Mouse (Mus musculus): ENCODE results near the gene Galnt15. TPM values are rescaled to one million over a fixed set of nuclear protein-coding genes. Genes with fewer than 3 reads are reported as not detected.

The Galnt15 gene
- total and polyA plus RNA-seq, 3 experiments: not detected

GRCm38 (mm10) chr14:32037661-32038252 lies 9.0 kb downstream of the Galnt15 start:
- in situ Hi-C loops (cut with MboI; ENCODE audit: low pct_ligation_motif_present, low pct_unique_long_range_greater_than_20kb, low sequenced_read_pairs): loop anchor here (25.0 kb wide), 1 partner anchor 225 kb away; no protein-coding TSS in a partner anchor
- TF ChIP-seq CHD2 (IDR thresholded peaks at IDR 0.05; ENCODE audit: low read length): no peak
- 0 out of 2 replicates have a peak, but pooled peaks have one; percentile 31 for TF ChIP-seq MEF2A (IDR thresholded peaks at IDR 0.05; ENCODE audit: borderline replicate concordance, low read depth, low read length)
- no peak for TF ChIP-seq ZKSCAN1 (IDR thresholded peaks at IDR 0.05; ENCODE audit: borderline replicate concordance, low read depth, low read length)
- no peak for TF ChIP-seq USF2 (conservative IDR thresholded peaks at IDR 0.05; ENCODE audit: low read depth, low read length)
- peak; percentile 80; the same call in 1 of the 2 replicates for TF ChIP-seq MAZ (IDR thresholded peaks at IDR 0.05; ENCODE audit: low read depth, low read length)
- TF ChIP-seq CHD1 (IDR thresholded peaks at IDR 0.05; ENCODE audit: low read depth, low read length): peak; percentile 87; the same call in 1 of the 2 replicates
- no peak for TF ChIP-seq SIN3A (IDR thresholded peaks at IDR 0.05; ENCODE audit: low read length)
- 0 out of 2 replicates have a peak, but pooled peaks have one; percentile 8 for TF ChIP-seq BHLHE40 (IDR thresholded peaks at IDR 0.05; ENCODE audit: low read depth, low read length)
- TF ChIP-seq EP300 (IDR thresholded peaks at IDR 0.05; ENCODE audit: low read length): peak; percentile 18; the same call in 1 of the 2 replicates
- no peak for TF ChIP-seq PAX5 (IDR thresholded peaks at IDR 0.05; ENCODE audit: low read length)
- H3K27me3 ChIP-seq (replicated peaks): no peaks in the 10 kb centered on the region
- no peak overlapping the region for H3K4me3 ChIP-seq (replicated peaks in 1 of 3; ENCODE audit: low read depth in 2 of 3, low read length in 2 of 3, poor library complexity in 1 of 3)
- H3K36me3 ChIP-seq (replicated peaks in 1 of 2; ENCODE audit: control insufficient read depth in 1 of 2, insufficient read depth in 1 of 2, low read length in 1 of 2): no peaks in the 10 kb centered on the region
- H3K4me2 ChIP-seq (ENCODE audit: insufficient read depth, low read depth, poor library complexity, severe bottlenecking): no peak overlapping the region
- H3K4me1 ChIP-seq (ENCODE audit: control insufficient read depth in 1 of 2, insufficient read depth in 2 of 2): peaks cover 7 to 10% of the 10 kb centered on the region in 2 experiments; a peak in 3 of 4 replicates
- peak; percentile 31 for DNase-seq (ENCODE audit: extremely low read depth)
- no peaks in the 10 kb centered on the region for H3K79me2 ChIP-seq (replicated peaks; ENCODE audit: control insufficient read depth, extremely low read depth, insufficient read depth, poor library complexity, severe bottlenecking)
- no peak overlapping the region for H3K9ac ChIP-seq (ENCODE audit: insufficient read depth, low read depth)
- dilution Hi-C loops (cut with MboI; ENCODE audit: extremely low pct_ligation_motif_present, extremely low pct_unique_long_range_greater_than_20kb, low sequenced_read_pairs): no loop called here
- no peak overlapping the region for H3K27ac ChIP-seq (ENCODE audit: insufficient read depth, low read depth)
- H3K9me3 ChIP-seq (replicated peaks; ENCODE audit: low read length): no peaks in the 10 kb centered on the region

- dilution Hi-C loops (cut with MboI; ENCODE audit: extremely low pct_ligation_motif_present, extremely low pct_unique_long_range_greater_than_20kb, low sequenced_read_pairs): no loop called here
Observed at GRCm38 (mm10) chr14:32042108-32042507, 13.3 kb downstream of the Galnt15 start.

More at GRCm38 (mm10) chr14:32042108-32042507, 13.3 kb downstream of the Galnt15 start:
- Histone ChIP-seq H3K9ac (ENCODE audit: insufficient read depth, low read depth) (no peak overlapping the region), H3K27me3 (replicated peaks) (no peaks in the 10 kb centered on the region), H3K27ac (ENCODE audit: insufficient read depth, low read depth) (no peak overlapping the region), H3K79me2 (replicated peaks; ENCODE audit: control insufficient read depth, extremely low read depth, insufficient read depth, poor library complexity, severe bottlenecking) (no peaks in the 10 kb centered on the region), H3K36me3 (replicated peaks in 1 of 2; ENCODE audit: control insufficient read depth in 1 of 2, insufficient read depth in 1 of 2, low read length in 1 of 2) (no peaks in the 10 kb centered on the region), H3K4me1 (ENCODE audit: control insufficient read depth in 1 of 2, insufficient read depth in 2 of 2) (peaks cover 9 to 10% of the 10 kb centered on the region in 2 experiments; a peak in 3 of 4 replicates), H3K4me2 (ENCODE audit: insufficient read depth, low read depth, poor library complexity, severe bottlenecking) (no peak overlapping the region), H3K4me3 (replicated peaks in 1 of 3; ENCODE audit: low read depth in 2 of 3, low read length in 2 of 3, poor library complexity in 1 of 3) (no peak overlapping the region), H3K9me3 (replicated peaks; ENCODE audit: low read length) (no peaks in the 10 kb centered on the region)
- in situ Hi-C loops (cut with MboI; ENCODE audit: low pct_ligation_motif_present, low pct_unique_long_range_greater_than_20kb, low sequenced_read_pairs): loop anchor here (25.0 kb wide), 1 partner anchor 230 kb away; no protein-coding TSS in a partner anchor
- TF ChIP-seq POLR2AphosphoS2 (IDR thresholded peaks at IDR 0.05; ENCODE audit: low read depth, low read length) (no peak), ZMIZ1 (IDR thresholded peaks at IDR 0.05; ENCODE audit: low read depth, low read length) (no peak), E2F4 (IDR thresholded peaks at IDR 0.05; ENCODE audit: insufficient replicate concordance, low read depth, low read length) (no peak), USF1 (IDR thresholded peaks at IDR 0.05; ENCODE audit: low read depth, low read length) (no peak), MAFK (IDR thresholded peaks at IDR 0.05; ENCODE audit: insufficient replicate concordance, low read length) (no peak), ZNF384 (IDR thresholded peaks at IDR 0.05; ENCODE audit: low read depth, low read length) (no peak), USF2 (conservative IDR thresholded peaks at IDR 0.05; ENCODE audit: low read depth, low read length) (no peak), MAZ (IDR thresholded peaks at IDR 0.05; ENCODE audit: low read depth, low read length) (no peak), TCF12 (IDR thresholded peaks at IDR 0.05; ENCODE audit: low read depth, low read length) (no peak), MXI1 (IDR thresholded peaks at IDR 0.05; ENCODE audit: low read depth, low read length) (no peak), ELF1 (IDR thresholded peaks at IDR 0.05; ENCODE audit: low read depth, low read length) (no peak), CHD2 (IDR thresholded peaks at IDR 0.05; ENCODE audit: low read length) (no peak), MEF2A (IDR thresholded peaks at IDR 0.05; ENCODE audit: borderline replicate concordance, low read depth, low read length) (no peak)
- DNase-seq (ENCODE audit: extremely low read depth): no peak
